Mouse (Mus musculus): Measurements from ENCODE around the gene Col13a1. TPM values are rescaled to one million over a fixed set of nuclear protein-coding genes. Genes with fewer than 3 reads are reported as not detected.

Col13a1 gene
- polyA plus RNA-seq, 1 experiment from 2014 or later = 3.5 TPM

DNA sequence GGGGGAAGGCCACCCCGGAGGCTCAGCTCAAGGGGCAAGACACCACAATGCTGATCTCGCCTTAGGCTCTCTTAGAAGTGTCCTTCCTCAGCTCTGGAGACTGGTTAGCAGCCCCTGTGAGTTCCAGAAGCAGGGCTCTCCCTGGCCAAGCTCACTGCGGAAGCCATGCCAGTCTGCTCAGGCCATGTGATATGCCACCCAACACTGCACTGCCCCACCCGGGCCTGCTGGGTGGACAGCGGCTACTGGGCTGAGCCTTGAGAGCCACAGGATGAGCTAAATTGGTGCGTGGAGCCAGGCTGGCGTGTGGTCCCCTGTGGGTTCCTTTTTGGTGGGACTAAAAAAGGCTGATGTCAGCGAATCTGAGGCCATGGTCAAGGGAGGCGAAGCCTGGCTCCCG lies 88.6 kb downstream of the Col13a1 start:
- H3K4me3 ChIP-seq (replicated peaks) = no peak overlapping the region
- H3K4me2 ChIP-seq = no peak overlapping the region
- ATAC-seq (ENCODE audit: low FRiP score) = no peak
- no peaks in the 10 kb centered on the region for H3K4me1 ChIP-seq
- H3K9me3 ChIP-seq (replicated peaks) = no peaks in the 10 kb centered on the region
- H3K36me3 ChIP-seq = no peaks in the 10 kb centered on the region
- H3K9ac ChIP-seq (replicated peaks) = no peak overlapping the region
- H3K27me3 ChIP-seq (replicated peaks) = 0 out of 2 replicates have a peak, but pooled peaks cover 3% of the 10 kb centered on the region
- no peak overlapping the region for H3K27ac ChIP-seq (replicated peaks)
- 92% methylated on average over 10 of the region's 10 CpGs for WGBS

DNA sequence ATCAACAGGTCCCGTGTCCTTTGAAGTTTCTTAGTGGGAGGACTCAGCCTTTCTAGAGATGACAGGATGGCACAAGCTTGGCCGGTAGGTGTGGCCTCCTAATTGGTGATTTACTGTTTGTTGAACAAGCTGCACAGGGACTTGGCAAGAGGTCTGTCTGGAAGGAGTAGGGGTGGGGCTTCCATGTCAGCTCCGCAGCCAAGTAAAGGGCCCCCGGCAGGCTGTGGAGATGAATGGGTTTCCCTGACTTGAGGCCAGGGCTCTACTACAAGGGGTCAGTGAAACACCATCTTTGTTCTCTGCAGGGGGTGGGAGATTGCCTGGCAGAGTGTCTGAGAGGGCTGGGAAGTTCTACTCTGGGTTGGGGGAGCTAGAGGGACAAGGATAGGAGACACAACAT lies 99.5 kb downstream of the Col13a1 start:
- Histone ChIP-seq H3K4me2 (no peak overlapping the region), H3K27ac (replicated peaks) (no peak overlapping the region), H3K36me3 (no peaks in the 10 kb centered on the region), H3K27me3 (replicated peaks) (peaks cover 14% of the 10 kb centered on the region; the same call in 1 of the 2 replicates), H3K9me3 (replicated peaks) (no peaks in the 10 kb centered on the region), H3K9ac (replicated peaks) (no peak overlapping the region), H3K4me1 (peaks cover 27% of the 10 kb centered on the region), H3K4me3 (replicated peaks) (no peak overlapping the region)
- 9% methylated on average over 4 of the region's 4 CpGs for WGBS
- peak; percentile 58; the same call in 1 of the 2 replicates for ATAC-seq (ENCODE audit: low FRiP score)

DNA sequence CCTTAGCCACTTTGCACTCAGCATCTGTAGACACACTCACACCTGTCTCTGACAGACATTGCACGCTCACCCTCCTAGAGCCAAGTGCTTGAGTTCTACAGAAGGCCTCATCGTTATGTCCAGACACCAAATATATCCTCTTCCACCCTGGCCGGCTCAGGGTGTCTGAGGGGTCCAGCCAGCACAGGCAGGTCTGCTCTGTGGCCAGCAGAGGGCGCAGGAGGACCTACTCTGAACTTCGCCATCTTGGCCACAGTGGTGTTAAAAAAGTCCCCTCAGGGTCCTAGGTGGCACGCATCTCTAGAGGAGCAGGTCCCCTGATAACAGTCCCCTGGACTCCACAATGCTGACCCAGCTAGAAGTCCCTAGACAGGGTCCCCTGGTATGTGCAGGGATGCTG lies 101.1 kb downstream of the Col13a1 start:
- no peak overlapping the region for H3K27ac ChIP-seq (replicated peaks)
- WGBS = 10% methylated on average over 6 of the region's 6 CpGs
- ATAC-seq (ENCODE audit: low FRiP score) = peak; percentile 45; the same call in 1 of the 2 replicates

DNA sequence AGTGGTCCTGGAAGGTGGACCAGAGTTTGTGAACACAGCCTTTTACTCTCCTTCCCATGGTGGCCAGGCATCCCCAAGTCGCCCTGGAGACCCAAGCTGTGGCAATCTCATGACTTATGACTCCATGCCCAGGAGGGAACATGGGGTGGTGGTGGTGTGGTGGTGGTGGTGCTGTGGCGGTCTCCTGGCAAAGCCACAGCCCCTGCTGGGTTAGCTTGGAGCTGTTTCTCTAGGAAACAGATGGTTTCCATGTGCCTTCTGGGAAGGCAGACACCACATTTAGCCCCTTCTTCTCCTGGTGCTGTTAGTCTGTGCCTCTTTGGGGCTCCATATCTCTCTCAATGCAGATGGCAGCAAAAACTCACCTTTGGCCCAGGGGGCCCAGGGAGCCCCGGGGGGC lies 109.1 kb downstream of the Col13a1 start:
- no peak for ATAC-seq (ENCODE audit: low FRiP score)
- 89% methylated on average over 3 of the region's 3 CpGs for WGBS

More for the DNA sequence above, 101.1 kb downstream of the Col13a1 start:
- no peaks in the 10 kb centered on the region for H3K9me3 ChIP-seq (replicated peaks)
- no peak overlapping the region for H3K4me3 ChIP-seq (replicated peaks)
- H3K36me3 ChIP-seq = no peaks in the 10 kb centered on the region
- peaks cover 19% of the 10 kb centered on the region for H3K4me1 ChIP-seq
- H3K27me3 ChIP-seq (replicated peaks) = peaks cover 14% of the 10 kb centered on the region; the same call in 1 of the 2 replicates
- no peak overlapping the region for H3K9ac ChIP-seq (replicated peaks)
- no peak overlapping the region for H3K4me2 ChIP-seq

DNA sequence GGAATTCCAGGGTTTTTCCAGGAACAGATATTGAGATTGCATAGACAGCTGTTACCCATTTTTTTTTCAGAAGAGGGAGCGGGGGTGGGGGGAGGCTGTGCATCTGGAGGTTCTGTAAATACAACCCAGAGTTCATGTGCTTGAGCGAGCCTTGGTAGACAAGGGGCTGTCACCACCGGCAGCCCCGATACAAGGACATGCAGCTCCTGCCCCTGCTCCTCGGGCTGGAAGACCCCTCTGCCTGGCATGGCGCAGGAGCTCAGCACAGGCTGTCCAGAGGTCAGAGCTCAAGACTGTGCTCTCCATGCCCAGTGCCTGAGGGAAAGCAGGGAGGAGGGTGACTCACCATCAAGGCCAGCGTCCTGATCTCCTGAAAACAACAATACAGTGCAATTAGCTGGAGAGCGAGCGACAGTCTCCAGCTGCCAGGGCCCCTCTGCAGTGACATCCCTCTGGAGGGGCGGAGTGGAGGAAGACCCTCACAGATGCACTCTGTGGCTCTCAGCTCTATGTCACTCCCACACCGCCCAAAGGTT lies 112.8 kb downstream of the Col13a1 start:
- no peak overlapping the region for H3K9ac ChIP-seq (replicated peaks)
- H3K27ac ChIP-seq (replicated peaks) = no peak overlapping the region
- 62% methylated on average over 11 of the region's 11 CpGs for WGBS
- no peaks in the 10 kb centered on the region for H3K4me1 ChIP-seq
- no peak overlapping the region for H3K4me2 ChIP-seq
- no peak for ATAC-seq (ENCODE audit: low FRiP score)
- no peaks in the 10 kb centered on the region for H3K27me3 ChIP-seq (replicated peaks)
- H3K9me3 ChIP-seq (replicated peaks) = peaks cover 25% of the 10 kb centered on the region
- H3K36me3 ChIP-seq = no peaks in the 10 kb centered on the region
- H3K4me3 ChIP-seq (replicated peaks) = no peak overlapping the region

More for the DNA sequence above, 109.1 kb downstream of the Col13a1 start:
- H3K4me1 ChIP-seq = no peaks in the 10 kb centered on the region
- H3K9ac ChIP-seq (replicated peaks) = no peak overlapping the region
- no peaks in the 10 kb centered on the region for H3K36me3 ChIP-seq
- no peaks in the 10 kb centered on the region for H3K9me3 ChIP-seq (replicated peaks)
- H3K27ac ChIP-seq (replicated peaks) = no peak overlapping the region
- H3K4me3 ChIP-seq (replicated peaks) = no peak overlapping the region
- no peak overlapping the region for H3K4me2 ChIP-seq
- H3K27me3 ChIP-seq (replicated peaks) = no peaks in the 10 kb centered on the region

DNA sequence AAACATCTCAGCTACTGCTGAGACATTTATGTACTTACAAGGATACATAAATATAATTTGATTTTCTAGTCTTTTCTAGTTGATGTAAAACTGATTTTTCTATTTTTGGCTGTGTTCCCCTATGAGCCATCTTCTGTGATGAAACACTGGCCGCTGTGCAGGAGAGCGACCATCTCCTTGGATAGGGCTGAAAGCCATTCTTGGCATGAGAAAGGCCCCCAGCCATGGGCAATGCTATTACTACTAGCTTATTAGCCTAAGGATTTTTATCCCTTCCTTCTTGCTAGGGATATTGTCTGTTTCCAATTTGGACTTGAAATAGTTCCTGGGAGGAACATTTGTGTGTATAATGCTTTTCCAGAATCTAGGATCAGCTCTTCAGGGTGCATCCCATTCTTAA lies 119.5 kb downstream of the Col13a1 start:
- ATAC-seq (ENCODE audit: low FRiP score) = no peak
- H3K36me3 ChIP-seq = no peaks in the 10 kb centered on the region
- no peak overlapping the region for H3K9ac ChIP-seq (replicated peaks)
- 70% methylated on average over 2 of the region's 2 CpGs for WGBS
- H3K27me3 ChIP-seq (replicated peaks) = no peaks in the 10 kb centered on the region
- H3K9me3 ChIP-seq (replicated peaks) = peaks cover 22% of the 10 kb centered on the region
- no peak overlapping the region for H3K4me2 ChIP-seq
- no peaks in the 10 kb centered on the region for H3K4me1 ChIP-seq
- H3K4me3 ChIP-seq (replicated peaks) = no peak overlapping the region
- H3K27ac ChIP-seq (replicated peaks) = no peak overlapping the region

DNA sequence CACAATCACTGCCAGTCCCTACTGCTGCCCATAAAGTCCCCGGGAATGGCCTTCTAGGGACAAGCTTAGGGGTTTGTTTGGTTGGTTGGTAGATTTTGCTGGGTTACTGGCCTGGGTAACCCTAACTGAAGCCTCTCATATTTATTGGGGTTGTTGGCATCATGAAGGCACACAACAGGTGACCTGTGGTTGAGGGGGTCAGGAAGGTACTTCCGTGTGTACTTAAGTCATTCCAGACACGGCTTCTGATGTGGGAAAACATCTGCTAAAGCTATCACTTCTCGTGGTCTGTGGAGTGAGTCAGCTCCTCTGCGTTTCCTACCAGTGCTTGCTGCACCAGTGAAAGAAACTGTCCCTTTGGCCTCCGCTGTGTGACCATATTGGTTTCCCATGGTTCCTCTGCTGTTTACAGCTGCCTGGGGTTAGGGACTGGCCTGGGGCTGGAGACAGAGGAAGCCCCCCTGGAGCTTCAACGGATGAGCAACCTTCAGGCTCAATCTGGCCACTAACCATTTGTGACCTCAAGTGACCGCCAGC lies 123.7 kb downstream of the Col13a1 start:
- no peaks in the 10 kb centered on the region for H3K9me3 ChIP-seq (replicated peaks)
- H3K9ac ChIP-seq (replicated peaks) = no peak overlapping the region
- no peak overlapping the region for H3K4me3 ChIP-seq (replicated peaks)
- no peak overlapping the region for H3K27ac ChIP-seq (replicated peaks)
- 81% methylated on average over 8 of the region's 8 CpGs for WGBS
- no peaks in the 10 kb centered on the region for H3K27me3 ChIP-seq (replicated peaks)
- no peak for ATAC-seq (ENCODE audit: low FRiP score)
- H3K4me2 ChIP-seq = no peak overlapping the region
- no peaks in the 10 kb centered on the region for H3K36me3 ChIP-seq
- no peaks in the 10 kb centered on the region for H3K4me1 ChIP-seq

DNA sequence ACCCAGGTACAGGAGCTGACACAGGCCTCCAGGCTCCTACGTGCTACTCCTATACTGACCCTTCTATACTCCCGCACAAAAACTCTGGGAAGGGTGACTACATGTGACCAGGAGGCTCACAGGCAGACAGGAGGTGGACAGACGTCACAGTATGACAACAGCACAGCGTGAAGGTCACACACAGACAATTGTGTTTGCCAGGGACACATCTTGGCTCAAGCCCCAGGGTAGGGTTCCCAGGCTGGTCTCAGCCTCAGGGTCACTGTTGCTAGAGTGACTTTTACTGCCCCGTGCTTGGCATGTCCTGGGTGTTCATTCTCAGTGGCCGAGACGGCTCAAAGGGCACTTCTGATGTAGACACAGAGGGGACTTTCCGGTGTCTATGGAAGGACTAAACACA lies 126.1 kb downstream of the Col13a1 start:
- H3K4me1 ChIP-seq = no peaks in the 10 kb centered on the region
- no peak overlapping the region for H3K9ac ChIP-seq (replicated peaks)
- no peak overlapping the region for H3K4me2 ChIP-seq
- no peak for ATAC-seq (ENCODE audit: low FRiP score)
- no peaks in the 10 kb centered on the region for H3K36me3 ChIP-seq
- no peaks in the 10 kb centered on the region for H3K27me3 ChIP-seq (replicated peaks)
- 78% methylated on average over 8 of the region's 8 CpGs for WGBS
- H3K27ac ChIP-seq (replicated peaks) = no peak overlapping the region
- H3K4me3 ChIP-seq (replicated peaks) = no peak overlapping the region
- no peaks in the 10 kb centered on the region for H3K9me3 ChIP-seq (replicated peaks)

DNA sequence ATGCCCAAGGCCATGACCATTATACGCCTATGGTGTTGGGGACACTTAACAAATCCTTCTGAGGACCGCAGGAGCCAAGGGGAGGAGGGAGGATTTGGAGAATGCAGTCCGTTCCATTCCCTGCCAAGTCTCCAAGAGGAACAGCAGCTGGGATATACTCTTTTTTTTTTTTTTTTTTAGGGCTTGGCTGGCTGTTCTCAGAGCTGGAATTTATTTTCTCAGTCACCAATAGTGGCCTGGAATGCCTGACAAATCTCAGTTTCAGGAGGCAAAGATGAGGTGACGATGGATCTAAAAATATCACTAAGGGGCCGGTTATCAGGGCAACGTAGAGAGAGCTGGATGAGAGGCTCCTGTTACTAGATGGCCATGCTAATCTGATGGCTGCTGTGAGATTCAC lies 130.4 kb downstream of the Col13a1 start:
- no peak overlapping the region for H3K4me2 ChIP-seq
- H3K27me3 ChIP-seq (replicated peaks) = no peaks in the 10 kb centered on the region
- H3K4me1 ChIP-seq = no peaks in the 10 kb centered on the region
- no peaks in the 10 kb centered on the region for H3K36me3 ChIP-seq
- no peak overlapping the region for H3K4me3 ChIP-seq (replicated peaks)
- H3K27ac ChIP-seq (replicated peaks) = no peak overlapping the region
- H3K9me3 ChIP-seq (replicated peaks) = no peaks in the 10 kb centered on the region
- no peak overlapping the region for H3K9ac ChIP-seq (replicated peaks)
- ATAC-seq (ENCODE audit: low FRiP score) = no peak
- WGBS = 87% methylated on average over 6 of the region's 6 CpGs

DNA sequence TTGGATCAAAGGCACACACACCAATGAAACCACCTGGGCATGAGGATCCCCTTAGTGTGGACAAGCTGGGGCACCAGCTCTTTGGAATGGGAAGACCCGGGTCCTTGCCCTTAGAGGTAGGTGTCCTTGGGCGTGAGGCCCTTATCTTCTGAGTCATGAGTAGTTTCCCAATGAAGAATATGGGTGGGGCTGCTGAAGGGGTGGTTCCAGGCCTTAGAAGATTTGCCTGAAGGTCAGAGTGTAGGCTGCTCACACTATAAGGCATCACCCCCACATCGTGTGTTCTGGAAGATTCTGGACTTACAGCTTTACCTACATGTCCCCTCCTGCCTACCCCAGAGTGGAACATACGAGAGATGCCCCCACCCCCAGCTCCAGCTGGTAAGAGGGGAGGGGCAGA lies 133.4 kb downstream of the Col13a1 start:
- Histone ChIP-seq H3K9ac (replicated peaks) (no peak overlapping the region), H3K27ac (replicated peaks) (no peak overlapping the region), H3K4me1 (no peaks in the 10 kb centered on the region), H3K9me3 (replicated peaks) (no peaks in the 10 kb centered on the region), H3K36me3 (no peaks in the 10 kb centered on the region), H3K4me2 (no peak overlapping the region), H3K4me3 (replicated peaks) (no peak overlapping the region), H3K27me3 (replicated peaks) (no peaks in the 10 kb centered on the region)
- no peak for ATAC-seq (ENCODE audit: low FRiP score)
- 86% methylated on average over 4 of the region's 4 CpGs for WGBS

DNA sequence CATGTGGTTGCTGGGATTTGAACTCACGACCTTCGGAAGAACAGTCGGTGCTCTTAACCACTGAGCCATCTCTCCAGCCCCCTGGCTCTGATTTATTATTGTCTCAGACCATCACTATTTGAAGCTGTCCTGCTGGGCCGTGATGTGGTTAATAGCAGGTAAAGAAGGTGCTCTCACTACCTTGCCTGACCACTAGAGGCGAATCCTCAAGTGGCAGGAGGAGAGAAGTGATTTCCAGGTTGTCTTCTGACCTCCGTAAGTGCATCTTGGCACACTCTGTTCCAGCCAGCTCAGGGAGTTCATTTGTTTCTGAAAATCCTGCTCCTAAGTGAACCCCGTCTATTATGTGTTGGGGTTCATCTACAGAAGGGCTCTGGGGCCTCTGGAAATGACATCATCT lies 134.4 kb downstream of the Col13a1 start:
- Histone ChIP-seq H3K9me3 (replicated peaks) (no peaks in the 10 kb centered on the region), H3K27ac (replicated peaks) (no peak overlapping the region), H3K4me3 (replicated peaks) (no peak overlapping the region), H3K27me3 (replicated peaks) (no peaks in the 10 kb centered on the region), H3K9ac (replicated peaks) (no peak overlapping the region), H3K4me1 (peaks cover 1% of the 10 kb centered on the region; the same call in 1 of the 2 replicates), H3K36me3 (no peaks in the 10 kb centered on the region), H3K4me2 (no peak overlapping the region)
- 76% methylated on average over 7 of the region's 7 CpGs for WGBS
- no peak for ATAC-seq (ENCODE audit: low FRiP score)

DNA sequence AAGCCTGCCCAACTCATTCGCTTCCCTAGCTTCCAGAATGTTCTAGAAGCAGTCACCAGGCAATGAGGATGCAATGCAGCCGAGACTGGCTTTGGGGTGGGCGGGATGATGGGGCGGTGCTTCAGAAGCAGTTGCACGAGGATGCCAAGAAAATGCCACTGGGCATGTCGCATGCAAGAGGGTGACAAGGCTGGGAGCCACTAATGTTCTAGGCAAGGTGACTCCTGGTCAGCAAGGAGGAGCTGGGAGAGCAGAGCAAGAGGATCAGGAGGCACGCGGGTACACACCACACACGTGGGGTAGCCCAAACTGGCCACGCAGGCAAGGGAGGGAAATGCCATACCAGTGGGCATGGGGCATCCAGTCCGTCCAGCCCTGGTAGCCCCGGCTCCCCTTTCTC lies 136.6 kb downstream of the Col13a1 start:
- WGBS = 92% methylated on average over 12 of the region's 12 CpGs
- ATAC-seq (ENCODE audit: low FRiP score) = no peak
- H3K4me1 ChIP-seq = peaks cover 8% of the 10 kb centered on the region; the same call in 1 of the 2 replicates
- H3K27ac ChIP-seq (replicated peaks) = no peak overlapping the region
- no peaks in the 10 kb centered on the region for H3K9me3 ChIP-seq (replicated peaks)
- H3K4me3 ChIP-seq (replicated peaks) = no peak overlapping the region
- no peaks in the 10 kb centered on the region for H3K36me3 ChIP-seq
- H3K27me3 ChIP-seq (replicated peaks) = no peaks in the 10 kb centered on the region
- H3K4me2 ChIP-seq = no peak overlapping the region
- no peak overlapping the region for H3K9ac ChIP-seq (replicated peaks)
